Mouse (Mus musculus) adrenal gland (tissue): ENCODE measurements around the gene Aco2.

Experiments used
- intact Hi-C: fragments of 180-260 bp; cut with DNase I; formaldehyde crosslinking; loops from one replicate; pipeline ENCODE4 v1.15.1; 2025
- long read RNA-seq, 2 experiments: library from polyadenylated mRNA; unstranded; transcript quantifications; one replicate each; pipeline ENCODE4 v2.0.0; 2020; ENCODE audit warnings: borderline replicate concordance in 1 of 2; ENCODE audit not compliant: insufficient replicate concordance in 1 of 2

The Aco2 gene
- long read RNA-seq, experiment 1, transcript Aco2-201 (18 exons, 2,918 nt), result major isoform, 111 of 151 reads
- long read RNA-seq, experiment 1, transcript Aco2-206 (3 exons, 351 nt), result minor isoform, 6 of 151 reads
- long read RNA-seq, experiment 1, partial matches to known transcripts, result 28 of 151 reads
- long read RNA-seq, experiment 1, other reads (novel, unspliced or antisense), result 6 of 151 reads
- long read RNA-seq, experiment 2, transcript Aco2-201 (18 exons, 2,918 nt), result major isoform, 95 of 128 reads
- long read RNA-seq, experiment 2, partial matches to known transcripts, result 27 of 128 reads
- long read RNA-seq, experiment 2, other reads (novel, unspliced or antisense), result 5 of 128 reads

DNA sequence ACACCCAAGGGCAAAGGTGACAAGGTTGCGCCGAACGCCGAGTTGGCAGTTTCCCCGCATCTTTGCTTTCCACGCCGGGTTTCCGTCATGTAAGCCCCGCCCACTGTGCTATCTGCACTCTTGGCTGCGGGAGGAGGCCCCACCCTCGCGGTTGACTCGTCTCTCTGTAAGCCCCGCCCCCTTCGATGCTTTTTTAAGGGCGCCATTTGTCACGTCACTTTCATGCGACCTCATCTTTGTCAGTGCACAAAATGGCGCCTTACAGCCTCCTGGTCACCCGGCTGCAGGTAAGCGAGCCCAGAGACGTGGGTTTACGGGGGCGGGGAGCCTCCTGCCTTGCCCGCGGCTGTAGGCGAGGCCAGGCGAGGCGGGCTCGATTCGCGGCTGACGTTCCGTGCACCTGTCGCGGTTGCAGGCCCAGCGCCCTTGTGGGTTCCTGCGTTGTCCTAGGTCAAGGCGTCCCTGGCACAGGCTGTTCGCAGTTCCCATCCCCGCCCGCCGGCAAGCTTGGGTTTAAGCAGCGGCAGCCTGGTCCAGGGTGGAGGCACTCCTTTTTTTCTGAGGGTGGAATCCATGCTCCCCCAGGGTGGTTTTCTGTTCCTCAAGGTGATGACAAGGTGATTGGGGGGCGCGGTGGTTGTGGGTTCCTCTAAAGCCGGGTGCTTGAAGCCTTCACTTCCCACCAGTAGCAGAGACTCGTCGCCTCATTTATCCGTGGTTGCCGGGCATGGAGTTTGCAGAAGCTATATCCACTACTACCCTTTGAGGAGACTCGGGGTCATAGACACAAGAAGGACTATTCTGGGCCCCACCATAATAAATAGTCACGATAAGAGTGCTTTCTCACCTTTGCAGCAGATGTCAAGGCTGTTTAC, at the start of gene Aco2:
Gene Aco2 (plus strand): TSS at position 48 of the 875 bp plus-strand sequence.
- intact Hi-C loops, result no loop called here

DNA sequence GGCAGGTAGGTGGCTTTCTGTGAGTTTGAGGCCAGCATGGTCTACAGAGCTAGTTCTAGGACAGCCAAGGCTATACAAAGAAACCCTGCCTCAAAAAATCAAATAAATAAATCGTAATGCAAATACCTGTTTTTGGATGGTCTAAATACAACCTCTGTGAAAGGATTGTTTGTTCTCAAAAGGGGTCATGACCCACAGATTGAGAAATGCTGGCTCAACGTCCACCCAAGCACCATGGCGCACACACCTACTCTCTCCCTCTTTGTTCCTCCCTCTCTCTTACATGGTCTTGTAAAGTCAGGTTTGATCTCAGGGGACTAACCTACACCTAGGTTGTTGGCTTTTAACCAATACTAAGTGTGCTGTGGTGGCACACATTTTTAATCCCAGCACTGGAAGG, 49.5 kb upstream of the Aco2 start:
- intact Hi-C loops, result no loop called here

DNA sequence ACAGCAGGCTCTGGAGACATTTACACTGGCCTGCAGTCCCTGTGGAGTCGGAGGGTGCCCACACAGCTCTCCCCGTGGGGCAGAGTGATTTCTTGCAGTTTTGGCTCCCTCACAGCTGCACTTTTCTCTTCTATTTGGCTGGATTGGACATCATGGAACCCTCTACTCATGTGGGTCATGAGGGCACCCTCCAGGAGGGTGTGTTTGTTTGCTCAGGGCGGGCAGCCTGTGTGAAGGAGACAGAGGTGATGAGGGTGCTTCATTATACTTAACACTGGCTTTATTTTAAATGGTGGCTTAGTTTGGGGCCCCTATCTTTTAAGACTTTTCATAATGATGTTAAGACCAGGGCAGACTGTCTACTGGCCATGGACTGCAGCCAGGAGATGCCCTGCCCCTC, 47.3 kb upstream of the Aco2 start:
- intact Hi-C loops, result no loop called here

DNA sequence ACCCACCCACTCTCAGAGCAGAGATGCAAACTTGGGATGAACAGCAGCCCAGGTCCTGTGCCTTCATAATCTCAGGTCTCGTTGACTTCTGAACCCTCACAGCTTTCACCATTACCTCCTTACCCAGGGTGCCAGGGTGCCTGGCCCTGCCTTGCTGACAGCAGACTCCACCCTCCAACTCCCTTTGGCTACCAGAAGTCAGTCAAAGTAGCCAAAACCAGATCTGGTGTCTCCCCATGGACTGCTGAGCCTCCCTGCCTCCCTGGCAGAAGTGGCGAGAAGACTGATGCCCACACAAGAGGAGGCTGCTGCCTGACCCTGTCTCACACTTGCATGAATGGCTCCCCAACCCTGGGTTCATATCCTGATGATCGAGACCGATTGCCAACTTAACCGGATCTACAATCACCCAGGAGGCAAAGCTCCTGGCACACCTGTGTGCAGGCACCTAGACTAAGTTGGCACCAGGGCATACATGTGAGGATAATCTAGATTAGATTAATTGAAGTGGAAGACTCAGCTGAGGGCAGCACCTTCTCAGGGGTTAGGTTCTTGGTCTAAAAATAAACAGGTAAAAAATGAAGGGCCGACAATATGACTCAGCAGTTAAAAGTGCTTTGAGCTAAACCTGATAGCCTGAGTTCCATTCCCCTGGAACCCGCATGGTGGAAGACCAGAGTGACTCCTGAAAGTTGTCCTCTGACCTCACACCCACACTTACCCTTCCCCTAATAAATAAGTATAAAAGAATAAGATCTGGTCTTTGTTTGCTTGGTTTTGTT, 43.5 kb upstream of the Aco2 start:
- intact Hi-C loops, result no loop called here

DNA sequence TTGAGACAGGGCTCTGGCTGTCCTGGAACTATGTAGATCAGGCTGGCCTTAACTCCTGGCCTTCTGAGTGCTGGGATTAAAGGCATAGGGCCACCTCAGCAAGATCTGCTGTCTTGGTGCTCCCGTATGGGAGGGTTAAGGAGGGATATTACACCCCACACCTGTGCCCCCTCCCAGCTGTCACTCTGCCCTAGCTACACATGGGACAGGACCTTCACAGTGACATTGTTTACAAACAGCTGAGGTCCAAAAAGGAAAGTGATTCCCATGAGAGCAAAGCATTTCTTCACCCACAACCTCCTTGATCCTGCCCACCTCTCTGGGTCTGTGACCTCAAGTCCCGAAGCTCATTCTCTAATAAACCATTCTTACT, 42.9 kb upstream of the Aco2 start:
- intact Hi-C loops, result no loop called here

DNA sequence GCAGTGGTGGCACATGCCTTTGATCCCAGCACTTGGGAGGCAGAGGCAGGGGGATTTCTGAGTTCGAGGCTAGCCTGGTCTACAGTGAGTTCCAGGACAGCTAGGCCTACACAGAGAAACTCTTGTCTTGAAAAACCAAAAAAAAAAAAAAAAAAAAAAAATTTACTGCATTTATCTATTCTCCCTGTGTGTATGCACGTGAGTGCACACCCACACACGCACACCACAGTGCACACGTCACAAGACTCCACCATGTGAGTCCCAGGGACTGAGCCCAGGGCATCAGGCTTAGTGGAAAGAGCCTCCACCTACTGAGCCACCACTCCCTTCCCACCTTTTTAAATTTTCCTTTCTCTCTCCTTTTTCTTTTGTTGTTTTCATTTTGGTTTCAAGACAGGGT, 41.6 kb upstream of the Aco2 start:
- intact Hi-C loops, result loop anchor here (5.0 kb wide), 1 partner anchor 77 kb away; no protein-coding TSS in a partner anchor

DNA sequence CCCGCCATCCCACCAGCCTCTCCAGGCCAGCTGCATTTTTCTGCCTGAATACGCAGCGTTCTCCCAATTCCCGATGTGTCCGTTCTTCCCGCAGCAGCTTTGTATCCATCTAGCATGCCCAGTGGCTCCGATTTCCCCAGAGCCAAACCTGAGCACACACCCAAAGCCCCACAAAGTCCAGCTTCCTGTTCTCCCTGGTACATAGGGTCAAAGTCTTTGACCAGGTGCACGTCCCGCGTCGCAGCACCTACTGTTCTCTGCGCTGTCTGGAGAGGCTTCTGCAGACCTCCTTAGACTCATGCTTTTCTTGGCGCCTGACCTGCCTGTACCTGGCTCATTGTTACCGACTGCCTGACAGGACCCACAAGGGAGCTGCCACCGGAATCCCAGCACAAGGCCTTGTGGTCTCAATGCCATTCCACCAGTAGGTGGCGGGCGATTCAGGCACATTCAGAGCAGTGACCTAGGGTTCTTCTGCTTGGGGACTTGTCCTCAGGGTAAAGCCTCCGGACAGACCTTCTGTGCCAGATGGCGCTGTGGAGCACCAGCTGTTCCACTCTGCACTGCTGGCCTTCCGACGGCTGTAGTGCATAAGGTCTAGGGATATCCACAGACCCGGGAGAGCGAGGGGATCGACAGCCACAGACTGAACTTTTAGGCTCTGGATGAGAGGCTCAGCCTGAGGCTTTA, 40.8 kb upstream of the Aco2 start:
- intact Hi-C loops, result loop anchor here (5.0 kb wide), 1 partner anchor 76 kb away; no protein-coding TSS in a partner anchor

DNA sequence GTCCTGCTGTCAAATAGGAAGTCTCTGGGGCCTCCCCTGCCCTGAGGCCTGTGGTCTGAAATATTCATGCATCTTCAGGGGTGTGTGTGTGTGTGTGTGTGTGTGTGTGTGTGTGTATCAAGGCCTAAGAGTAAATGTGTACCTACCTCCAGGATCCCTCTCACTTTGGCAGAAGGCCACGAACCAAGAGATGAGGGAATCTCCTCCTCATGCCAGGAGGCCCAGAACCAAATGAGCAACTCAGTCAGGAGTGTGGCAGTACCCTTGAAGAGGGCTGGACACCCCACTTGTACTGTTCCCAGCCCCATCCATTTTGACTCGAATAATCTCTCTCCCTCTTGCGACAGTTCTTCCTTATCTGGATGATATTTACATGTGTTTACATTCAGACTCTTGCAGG, 39.9 kb upstream of the Aco2 start:
- intact Hi-C loops, result loop anchor here (5.0 kb wide), 1 partner anchor 75 kb away; no protein-coding TSS in a partner anchor

DNA sequence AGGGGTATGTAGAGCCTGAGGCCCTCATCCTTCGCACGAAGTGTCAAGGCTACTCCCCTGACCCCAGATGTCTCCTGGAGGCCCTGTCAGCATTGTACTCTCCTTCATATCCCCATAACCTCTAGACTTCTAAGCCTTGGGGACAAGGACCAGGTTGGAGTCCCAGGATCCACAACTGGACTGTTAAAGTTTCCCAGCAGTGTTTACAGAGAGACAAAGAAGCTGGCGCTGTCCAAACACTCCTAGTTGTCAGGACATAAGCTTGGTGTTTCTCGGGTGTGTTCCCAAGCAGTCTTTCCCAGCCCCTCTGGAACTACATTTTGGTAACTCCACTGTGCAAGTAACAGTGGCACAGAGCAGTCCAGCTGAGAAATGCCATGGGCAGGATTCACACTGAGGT, 38.6 kb upstream of the Aco2 start:
- intact Hi-C loops, result loop anchor here (5.0 kb wide), 1 partner anchor 74 kb away; no protein-coding TSS in a partner anchor

DNA sequence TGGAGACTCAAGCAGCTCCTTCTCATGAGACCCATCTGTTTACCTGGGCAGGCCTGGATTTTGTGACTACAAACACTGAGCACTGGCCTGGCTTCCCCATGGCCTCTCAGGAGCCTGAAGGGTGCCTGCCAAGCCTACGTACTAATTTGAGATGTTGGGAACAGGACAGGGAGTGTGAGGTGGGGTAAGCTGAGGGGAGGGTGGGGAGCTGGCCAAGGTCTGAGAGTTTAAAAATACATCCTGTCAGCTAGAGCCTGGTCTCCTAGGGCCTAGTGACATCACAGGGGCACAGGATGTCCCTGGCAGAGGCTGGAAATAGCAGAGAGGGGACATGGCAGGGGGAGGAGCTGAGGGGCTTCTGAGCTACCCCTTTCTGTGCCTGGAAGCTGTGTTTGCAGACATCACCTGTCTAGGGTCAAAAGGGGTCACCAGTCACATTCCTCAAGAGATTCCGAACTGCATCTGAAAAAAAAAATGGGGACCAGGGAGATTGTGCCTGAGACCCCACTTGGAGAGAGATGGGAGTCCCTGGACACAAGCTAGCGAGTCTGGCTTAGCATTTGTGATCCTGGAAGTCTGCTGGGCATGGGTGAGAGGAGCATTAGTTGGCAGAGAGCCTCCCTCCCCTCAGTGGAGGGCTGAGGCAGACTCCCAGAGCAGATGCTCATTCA, 37.8 kb upstream of the Aco2 start:
- intact Hi-C loops, result loop anchor here (5.0 kb wide), 1 partner anchor 73 kb away; no protein-coding TSS in a partner anchor

DNA sequence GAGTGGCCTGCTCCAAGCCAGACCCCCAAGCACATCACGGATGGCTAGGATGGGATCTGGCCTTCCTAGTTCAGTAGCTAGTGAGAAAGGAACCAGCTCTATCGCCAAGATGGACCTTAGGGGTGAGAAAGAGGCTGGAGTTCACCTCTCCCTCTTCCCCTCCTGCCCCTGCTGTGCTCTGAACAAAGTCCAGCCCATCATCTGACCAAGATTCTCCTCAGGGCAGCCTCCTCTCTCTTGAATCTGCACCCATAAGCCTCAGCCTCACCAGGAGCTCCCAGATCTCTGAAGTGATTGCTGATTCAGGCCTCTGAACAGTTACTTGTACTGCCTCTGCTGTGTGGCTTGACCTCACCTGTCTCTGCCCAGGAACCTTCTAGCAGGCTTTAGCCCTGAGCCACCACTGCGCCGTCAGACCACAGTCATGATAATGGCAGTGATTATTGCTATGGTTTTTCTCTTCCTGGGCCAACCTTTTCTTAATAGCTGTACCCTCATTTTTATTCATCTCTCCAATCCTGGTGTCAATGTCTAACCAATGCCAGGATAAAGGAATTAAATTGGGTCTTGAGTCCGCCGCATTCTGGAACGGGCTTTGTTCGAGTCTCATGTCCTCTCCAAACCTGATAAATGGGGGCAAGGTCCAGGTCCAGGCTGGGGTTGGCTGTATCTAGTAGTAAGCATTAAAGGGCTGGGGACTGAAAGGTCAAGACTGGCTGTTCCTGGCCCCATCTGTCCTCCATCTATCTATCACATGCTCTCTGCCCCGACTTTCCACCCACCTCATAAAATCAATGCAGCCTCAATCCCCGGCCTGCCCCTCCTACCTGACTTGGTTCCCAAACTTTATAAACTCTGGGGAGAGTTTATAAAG, 36.9 kb upstream of the Aco2 start:
- intact Hi-C loops, result no loop called here

DNA sequence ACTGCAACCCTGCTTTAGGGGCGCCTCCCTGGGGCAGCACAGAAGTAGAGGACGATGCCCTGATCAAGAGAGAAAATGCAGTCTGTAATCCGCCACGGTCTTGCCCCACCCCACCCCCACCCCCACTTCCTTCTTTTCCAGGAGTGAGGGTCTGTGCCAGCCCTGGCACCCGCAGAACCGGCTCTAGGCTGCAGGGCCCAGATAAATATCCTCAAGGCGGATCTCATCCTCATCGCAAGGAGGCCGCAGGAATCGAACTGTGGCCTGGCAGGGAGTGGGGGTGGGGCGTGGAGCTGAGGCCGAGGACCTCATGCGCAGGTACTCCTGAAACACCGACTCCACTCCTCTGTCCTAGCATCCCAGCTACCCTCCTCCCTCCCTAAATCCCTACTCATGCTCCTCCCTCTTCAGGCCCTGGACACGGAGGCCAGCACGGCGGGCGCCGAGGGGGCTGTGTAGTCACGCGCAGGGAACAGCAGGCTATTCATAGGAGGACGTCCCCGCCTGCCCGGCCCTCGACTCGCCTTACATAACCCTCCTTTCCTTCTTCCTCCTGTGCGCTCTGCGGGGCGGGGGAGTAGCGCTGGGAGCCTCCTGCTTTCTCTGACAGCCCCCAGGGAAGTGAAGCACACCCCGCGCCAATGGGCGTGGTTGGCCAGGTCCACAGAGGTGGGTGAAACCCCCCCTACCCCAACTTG, 35.8 kb upstream of the Aco2 start:
- intact Hi-C loops, result no loop called here

DNA sequence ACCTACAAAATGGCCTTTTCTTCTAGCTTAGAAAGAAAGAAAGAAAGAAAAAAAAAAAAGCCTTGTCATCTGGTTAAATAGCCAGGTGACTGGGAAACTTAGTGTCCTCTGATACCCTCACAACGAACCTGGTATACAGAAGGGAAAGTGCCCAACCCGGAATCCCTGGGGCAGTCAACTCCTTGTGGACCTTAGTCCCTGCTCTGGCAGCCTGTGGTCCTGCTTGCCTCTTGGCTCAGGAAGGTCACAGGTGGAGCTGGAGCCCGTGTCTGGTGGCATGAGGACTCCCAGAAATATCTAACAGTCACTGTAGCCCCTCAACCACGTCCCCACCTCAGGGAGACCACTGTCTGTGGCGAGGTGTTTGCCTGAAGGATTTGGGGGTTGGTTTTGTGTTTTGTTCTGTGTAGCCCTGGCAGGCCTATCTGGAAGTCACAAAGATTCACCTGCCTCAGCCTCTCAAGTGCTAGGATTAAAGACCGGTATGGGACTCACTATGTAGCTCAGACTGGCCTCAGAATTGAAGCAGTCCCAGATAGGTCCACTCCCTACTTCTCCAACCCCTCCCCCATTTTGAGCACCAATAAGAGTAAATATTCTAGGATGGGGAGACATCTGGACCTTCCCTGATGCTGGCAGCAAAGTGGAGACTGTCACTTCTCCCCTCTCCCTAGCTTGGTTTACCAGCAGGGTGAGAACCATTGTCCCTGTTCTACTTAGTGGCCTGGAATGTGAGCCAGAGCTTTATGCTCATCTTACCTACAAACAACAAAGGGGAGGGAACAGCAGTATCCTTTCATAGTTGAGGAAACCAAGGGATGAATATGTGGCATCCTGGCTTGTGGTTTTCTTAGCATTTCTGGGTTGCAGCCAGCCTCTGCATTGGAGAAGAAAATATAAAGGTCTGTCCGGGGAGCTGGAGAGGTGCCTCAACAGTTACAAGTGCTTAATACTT, 34.9 kb upstream of the Aco2 start:
- intact Hi-C loops, result no loop called here

DNA sequence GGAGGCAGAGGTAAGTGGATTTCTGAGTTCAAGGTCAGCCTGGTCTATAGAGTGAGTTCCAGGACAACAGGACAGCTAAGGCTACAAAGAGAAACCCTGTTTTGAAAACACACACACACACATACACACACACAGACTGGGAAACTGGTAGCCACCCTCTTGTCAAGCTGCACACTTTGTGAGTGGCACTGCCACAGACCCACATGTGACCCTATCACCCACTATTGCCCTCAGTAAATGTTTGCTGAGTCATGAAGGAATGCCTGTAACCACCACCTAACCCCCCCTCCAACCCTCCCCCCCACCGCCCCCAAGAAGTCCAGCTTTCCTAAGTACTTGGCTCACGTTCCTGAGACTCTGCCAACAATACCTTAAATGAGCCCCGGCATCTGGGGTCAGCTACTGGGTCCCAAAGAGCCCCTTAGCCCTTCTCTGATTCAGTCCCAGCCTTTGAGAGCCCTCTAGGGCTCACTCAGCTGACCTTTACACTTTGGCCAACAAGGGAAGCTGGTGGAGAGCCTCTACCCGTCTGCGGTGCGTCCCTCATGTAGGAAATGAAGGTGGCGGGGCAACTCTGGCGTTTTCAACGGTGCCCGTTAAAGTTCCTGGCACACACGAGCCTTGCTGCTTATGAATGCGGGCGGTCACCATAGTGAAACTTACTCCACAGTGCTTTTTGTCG, 33.4 kb upstream of the Aco2 start:
- intact Hi-C loops, result no loop called here

DNA sequence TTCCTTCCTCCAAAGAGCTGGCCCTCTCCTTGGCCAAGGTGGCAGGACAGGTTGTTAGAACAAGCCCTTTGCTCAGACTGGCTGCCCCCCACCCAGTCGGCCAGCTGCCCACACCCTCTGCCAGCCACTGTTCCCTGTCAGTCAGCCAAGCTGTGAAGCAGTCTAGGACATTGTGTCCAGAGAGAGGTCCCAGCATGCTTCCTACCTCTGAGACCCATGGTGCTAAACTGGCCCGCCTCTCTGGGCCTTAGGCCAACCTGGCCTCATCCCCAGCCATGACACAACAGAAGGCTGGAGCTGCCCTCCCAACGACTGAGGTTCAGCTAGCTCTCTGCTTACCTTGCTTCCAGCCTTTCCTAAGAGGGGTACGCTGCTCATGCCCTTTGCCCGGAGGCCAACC, 32.5 kb upstream of the Aco2 start:
- intact Hi-C loops, result no loop called here

DNA sequence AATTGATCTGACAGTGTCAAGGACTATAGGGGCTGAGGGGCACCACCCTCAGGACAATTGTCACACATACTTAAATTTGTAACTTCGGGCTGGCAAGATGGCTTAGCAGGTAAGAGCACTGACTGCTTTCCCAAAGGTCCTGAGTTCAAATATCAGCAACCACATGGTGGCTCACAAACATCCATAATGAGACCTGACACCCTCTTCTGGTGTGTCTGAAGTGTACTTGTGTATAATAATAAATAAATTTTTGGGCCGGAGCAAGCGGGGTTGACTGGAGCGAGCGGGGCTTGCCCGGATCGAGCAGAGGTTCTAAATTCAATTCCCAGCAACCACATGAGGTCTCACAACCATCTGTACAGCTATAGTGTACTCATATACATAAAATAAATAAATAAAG, 31.8 kb upstream of the Aco2 start:
- intact Hi-C loops, result no loop called here

DNA sequence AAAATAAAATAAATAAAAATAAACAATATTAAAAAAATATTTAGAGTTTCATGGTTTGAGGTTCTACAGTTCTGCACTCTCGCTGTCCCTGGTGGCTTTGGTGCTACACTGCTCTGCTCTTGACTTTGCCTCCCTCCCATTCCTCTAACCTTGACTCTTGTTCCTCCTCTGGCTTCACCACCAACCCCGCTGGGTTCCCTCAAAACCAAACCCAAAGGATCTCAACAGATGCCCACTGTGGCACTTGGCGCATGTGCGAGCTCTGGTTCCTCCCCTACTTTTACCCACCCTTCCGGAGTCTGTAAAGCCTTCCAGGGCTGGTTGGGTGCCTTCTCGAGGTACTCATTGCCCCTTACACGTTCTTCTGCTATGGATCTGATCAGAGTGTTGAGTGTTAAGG, 29.8 kb upstream of the Aco2 start:
- intact Hi-C loops, result no loop called here
